Mouse (Mus musculus): ENCODE measurements around the gene Epdr1. TPM values are rescaled to one million over a fixed set of nuclear protein-coding genes. Genes with fewer than 3 reads are reported as not detected.

Gene Epdr1
- not detected for total RNA-seq (2023)

DNA sequence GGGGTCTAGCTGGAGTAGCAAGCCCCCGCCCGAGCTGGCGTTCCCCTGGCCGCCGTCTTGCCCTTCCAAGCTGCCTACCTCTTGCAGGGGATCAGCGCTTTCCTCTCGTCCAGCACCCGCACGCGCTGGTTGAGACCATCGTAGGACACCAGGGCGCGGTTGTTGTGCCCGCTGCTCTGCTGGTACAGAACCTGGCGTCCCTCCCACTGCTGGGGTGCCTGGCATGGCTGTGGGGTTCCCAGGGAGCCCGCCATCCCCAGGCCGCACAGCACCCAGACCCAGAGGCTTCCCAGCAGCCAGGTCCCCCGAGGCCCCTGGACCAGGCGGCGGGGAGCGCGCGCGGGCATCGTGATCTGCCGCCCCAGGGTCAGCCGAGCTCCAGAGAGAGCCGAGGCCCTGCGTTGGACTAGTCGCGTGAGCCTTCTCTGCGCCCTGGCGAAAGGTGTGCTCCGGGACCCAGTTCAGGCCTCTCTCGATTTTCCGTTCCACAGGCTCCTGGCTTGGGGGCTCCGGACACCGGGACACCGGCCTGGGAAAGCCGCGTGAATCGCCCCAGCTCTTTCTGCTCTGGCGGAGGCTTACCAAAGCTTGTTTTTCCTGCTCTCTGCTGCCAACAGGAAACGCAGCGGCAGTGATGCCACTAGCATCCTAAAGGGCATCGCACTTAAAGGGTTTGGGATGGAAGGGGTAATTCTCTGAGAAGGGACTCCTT, at the start of gene Epdr1:
TSS of gene Epdr1 (minus strand) at position 712 of the 712 bp plus-strand sequence.

DNA sequence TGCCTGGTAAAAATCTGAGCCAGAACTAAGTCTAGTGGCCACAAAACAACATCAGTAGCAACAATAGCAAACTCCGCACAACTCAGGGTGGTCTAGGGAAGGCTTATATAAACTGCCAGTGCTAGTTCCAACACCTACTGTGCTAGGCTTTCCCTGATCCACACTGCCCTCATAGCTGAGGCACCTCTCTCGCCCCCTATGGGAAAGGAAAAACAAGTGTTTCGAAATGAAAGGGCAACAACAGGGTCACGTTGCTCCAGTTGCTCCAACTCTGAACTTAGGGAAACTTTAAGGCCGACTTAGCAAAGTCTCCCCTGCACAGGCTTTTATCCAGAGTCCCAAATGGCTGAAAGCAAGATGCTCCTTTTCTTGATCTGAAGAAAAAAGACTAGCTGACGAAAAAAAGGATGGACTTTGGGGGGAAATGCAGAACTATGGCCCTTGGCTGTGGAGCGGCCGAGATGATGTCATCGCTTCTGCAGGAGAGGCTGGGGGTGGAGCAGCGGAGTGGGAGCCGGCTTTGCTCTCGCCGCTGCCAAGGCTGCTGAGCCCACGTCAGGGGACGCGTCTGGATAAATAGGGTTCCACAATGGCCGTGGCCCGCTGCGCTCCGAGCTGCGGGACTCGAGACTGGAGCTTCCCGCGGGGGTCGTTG, 3.0 kb upstream of the Epdr1 start, which contains the start of gene Sfrp4:
TSS of gene Sfrp4 (plus strand) at position 532 of the 655 bp plus-strand sequence.

Other genes starting within 250 kb of the Epdr1 start
- 22.5 TPM for gene Stard3nl, start 224.1 kb downstream of the Epdr1 start, total RNA-seq (2023)
- gene Sfrp4, start 3.2 kb upstream of the Epdr1 start, total RNA-seq (2023), result not detected
- gene Nme8, start 77.9 kb upstream of the Epdr1 start, total RNA-seq (2023), result not detected
- 1.2 TPM for gene Gpr141, start 204.3 kb upstream of the Epdr1 start, total RNA-seq (2023)

Data from CD8-positive naive resting alpha-beta T cell, adult 57 days (primary cell).